Mouse (Mus musculus) T-helper 1 cell (primary cell): Measurements from ENCODE around the gene Glrx5.

ENCODE experiments used
- in situ Hi-C: fragments of 300-600 bp; cut with MboI, MseI; formaldehyde crosslinking; loops from one replicate; pipeline ENCODE4 v1.15.1; 2025; ENCODE audit warnings: high pct_unique_total_duplicates

Glrx5 gene

GRCm38 (mm10) chr12:105032147-105032831 lies at the start of gene Glrx5:
TSS of gene Glrx5 (plus strand) at chr12:105032688.
- in situ Hi-C loops: loop anchor here (10.0 kb wide), 2 partner anchors 287 to 967 kb away; no protein-coding TSS in a partner anchor

GRCm38 (mm10) chr12:104983476-104983875 lies 49.0 kb upstream of the Glrx5 start:
- in situ Hi-C loops: no loop called here

GRCm38 (mm10) chr12:104985088-104985487 lies 47.4 kb upstream of the Glrx5 start:
- in situ Hi-C loops: no loop called here

GRCm38 (mm10) chr12:104986001-104986400 lies 46.5 kb upstream of the Glrx5 start:
- in situ Hi-C loops: no loop called here

- in situ Hi-C loops: no loop called here
Observed at GRCm38 (mm10) chr12:104986781-104987180, 45.7 kb upstream of the Glrx5 start.

- in situ Hi-C loops: no loop called here
Observed at GRCm38 (mm10) chr12:104987936-104988335, 44.6 kb upstream of the Glrx5 start.

GRCm38 (mm10) chr12:104990741-104991454 lies 41.6 kb upstream of the Glrx5 start:
- in situ Hi-C loops: no loop called here

- in situ Hi-C loops: no loop called here
Observed at GRCm38 (mm10) chr12:104992123-104992741, 40.3 kb upstream of the Glrx5 start.

GRCm38 (mm10) chr12:104992838-104993237 lies 39.6 kb upstream of the Glrx5 start:
- in situ Hi-C loops: no loop called here

- in situ Hi-C loops: no loop called here
Observed at GRCm38 (mm10) chr12:104995259-104995876, 37.1 kb upstream of the Glrx5 start.

GRCm38 (mm10) chr12:104996012-104996728 lies 36.3 kb upstream of the Glrx5 start:
- in situ Hi-C loops: no loop called here

- in situ Hi-C loops: no loop called here
Observed at GRCm38 (mm10) chr12:104997159-104997558, 35.3 kb upstream of the Glrx5 start.

GRCm38 (mm10) chr12:104997641-104998293 lies 34.7 kb upstream of the Glrx5 start:
- in situ Hi-C loops: no loop called here

- in situ Hi-C loops: no loop called here
Observed at GRCm38 (mm10) chr12:104998541-104998940, 33.9 kb upstream of the Glrx5 start.

- in situ Hi-C loops: no loop called here
Observed at GRCm38 (mm10) chr12:104999171-104999570, 33.3 kb upstream of the Glrx5 start.

GRCm38 (mm10) chr12:105000487-105001283 lies 31.8 kb upstream of the Glrx5 start:
- in situ Hi-C loops: loop anchor here (10.0 kb wide), 1 partner anchor 1566 kb away; the partner anchor contains the start of gene Ifi27

- in situ Hi-C loops: loop anchor here (10.0 kb wide), 1 partner anchor 1567 kb away; the partner anchor contains the start of gene Ifi27
Observed at GRCm38 (mm10) chr12:105001317-105001716, 31.2 kb upstream of the Glrx5 start.

- in situ Hi-C loops: loop anchor here (10.0 kb wide), 1 partner anchor 1568 kb away; the partner anchor contains the start of gene Ifi27
Observed at GRCm38 (mm10) chr12:105002340-105003132, 30.0 kb upstream of the Glrx5 start.

GRCm38 (mm10) chr12:105003158-105003557 lies 29.3 kb upstream of the Glrx5 start:
- in situ Hi-C loops: loop anchor here (10.0 kb wide), 1 partner anchor 1568 kb away; the partner anchor contains the start of gene Ifi27
